ENCODE assay signal across 9 mouse cellular contexts in genomic region chr13:93787647-93788046, GRCm38 (mm10). TPM values are rescaled to one million over a fixed set of nuclear protein-coding genes. Genes with fewer than 3 reads are reported as not detected.
A peak's percentile ranks its signal among the peaks of the same experiment; 100 is the strongest.
DNase-seq lines count a peak whose midpoint lies in the region; ATAC-seq lines count a peak whose summit lies in the region.
"Had no signal": no experiment of that assay in that cellular context is flagged by ENCODE, and none has a peak within 500 bp of the region (broad histone marks: within the 10 kb centered on the region; RNA-seq: fewer than 3 reads in every experiment).

No protein-coding gene starts in this region.

- no peak overlapping the region for H3K27ac ChIP-seq in kidney, embryonic 14.5 days (ENCODE audit: low read depth, low read length)

- H3K4me1 ChIP-seq in kidney, embryonic 14.5 days (ENCODE audit: control insufficient read depth, insufficient read depth, low read length) = no peaks in the 10 kb centered on the region; the same call in 1 of the 2 replicates

- H3K4me2 ChIP-seq in kidney, embryonic 14.5 days (replicated peaks; ENCODE audit: low read depth, low read length) = no peak overlapping the region
- H3K4me2 ChIP-seq: liver, embryonic 11.5 days had no signal

- no peak overlapping the region for H3K4me3 ChIP-seq in kidney, embryonic 14.5 days (ENCODE audit: low read length)
- H3K4me3 ChIP-seq: myocyte had no signal

- WGBS in kidney, embryonic 14.5 days = 52% methylated on average over 8 of the region's 8 CpGs

- H3K9me3 ChIP-seq in kidney, embryonic 14.5 days (ENCODE audit: control insufficient read depth, low read length) = no peaks in the 10 kb centered on the region

- no peak overlapping the region for H3K9ac ChIP-seq in kidney, embryonic 14.5 days (ENCODE audit: low read depth, low read length)

- H3K36me3 ChIP-seq in kidney, embryonic 14.5 days (ENCODE audit: control insufficient read depth, insufficient read depth, low read length) = no peaks in the 10 kb centered on the region

- ATAC-seq in kidney, embryonic 14.5 days (ENCODE audit: low FRiP score, low TSS enrichment) = no peak
- ATAC-seq in erythroid progenitor cell, adult 5-6 weeks (replicated peaks; ENCODE audit: low FRiP score, poor library complexity, severe bottlenecking) = no peak

- no peaks in the 10 kb centered on the region for H3K27me3 ChIP-seq in kidney, embryonic 14.5 days (ENCODE audit: control insufficient read depth, insufficient read depth, low read length)

- DNase-seq in kidney, postnatal 14 days = peak; percentile 25
- peak; percentile 42 for DNase-seq in testis, postnatal 10 days (ENCODE audit: low spot score)
- no peak for DNase-seq in testis, postnatal 14 days (ENCODE audit: low spot score)
- peak; percentile 47 to 55 for DNase-seq in cerebellum, postnatal 36 days
- DNase-seq in spleen, adult 18-20 months = no peak

RNA-seq across cellular contexts. Expression of gene Arsb, which starts 16.2 kb away (rescaled TPM):
- polyA plus RNA-seq in kidney, embryonic 14.5 days (2014; fragmentation: Nextera tagmentation; extraction: Ambion mirVana) = 9.0 and 17.7 TPM in 2 replicates
- 23.8 and 28.5 TPM in 2 replicates for total RNA-seq in erythroid progenitor cell, adult 5-6 weeks (2015; ENCODE audit: low replicate concordance)
- 3.0 and 7.9 TPM in 2 replicates for total RNA-seq in erythroid progenitor cell, adult 5-6 weeks (2017; ENCODE audit: low replicate concordance)

Comparison
In these comparisons a context has a peak if more than half of its experiments do, and no peak if none do; other contexts are left out.
1. DNase-seq: peak in kidney, postnatal 14 days (single experiment), testis, postnatal 10 days (single experiment) and cerebellum, postnatal 36 days (2 of 2); none in testis, postnatal 14 days (single experiment) and spleen, adult 18-20 months (0 of 2).